Mouse (Mus musculus) E14TG2a.4 (cell line): ENCODE measurements around the gene Armt1.

ENCODE experiments used
- H3K27me3 ChIP-seq: 2 replicates; pipeline ENCODE4 v1.6.1; 2014; ENCODE audit warnings: low read length, control low read depth; ENCODE audit not compliant: insufficient read depth
- H3K36me3 ChIP-seq: 2 replicates; pipeline ENCODE4 v1.6.1; 2014; ENCODE audit warnings: low read length, control low read depth; ENCODE audit not compliant: insufficient read depth
- H3K4me1 ChIP-seq: replicated peaks from 2 replicates; pipeline ENCODE4 v1.6.1; 2014; ENCODE audit warnings: low read depth, low read length, control low read depth
- H3K4me3 ChIP-seq: replicated peaks from 2 replicates; pipeline ENCODE4 v1.5.1; 2014; ENCODE audit warnings: mild to moderate bottlenecking, low read length
- H3K9me3 ChIP-seq: 2 replicates; pipeline ENCODE4 v1.6.1; 2014; ENCODE audit warnings: low read length, control low read depth
- CTCF ChIP-seq: conservative IDR thresholded peaks from 2 replicates; pipeline ENCODE4 v1.5.1; 2014; ENCODE audit warnings: low read length
- NANOG ChIP-seq: IDR thresholded peaks from 2 replicates; pipeline ENCODE4 v1.6.1; 2014; ENCODE audit warnings: borderline replicate concordance, low read length, mixed read lengths
- POU5F1 ChIP-seq: IDR thresholded peaks from 2 replicates; pipeline ENCODE4 v1.6.1; 2014; ENCODE audit warnings: low read length, borderline replicate concordance

The Armt1 gene

DNA sequence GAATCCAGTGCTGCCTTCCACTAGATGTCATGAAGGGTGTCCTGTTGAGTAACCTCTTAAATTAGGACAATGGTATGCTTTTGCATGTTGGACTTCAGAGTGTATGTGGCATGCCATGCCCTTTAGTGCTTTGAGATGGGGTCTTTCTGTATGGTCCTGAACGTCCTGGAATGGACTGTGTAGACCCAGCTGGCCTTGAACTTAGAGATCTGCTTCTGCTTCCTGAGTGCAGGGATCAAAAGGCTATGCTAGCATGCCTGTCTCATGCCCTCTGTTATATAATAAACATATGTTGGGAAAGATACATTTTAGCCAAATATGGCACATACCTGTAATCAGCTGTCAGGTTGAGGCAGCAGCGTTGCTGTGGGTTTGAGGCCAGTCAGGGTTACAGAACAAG lies 41.7 kb upstream of the Armt1 start:
- Histone ChIP-seq H3K4me3 (peak overlapping the region; percentile 18; the same call in 1 of the 2 replicates), H3K4me1 (peaks cover 74% of the 10 kb centered on the region), H3K36me3 (peaks cover 73% of the 10 kb centered on the region), H3K9me3 (no peaks in the 10 kb centered on the region), H3K27me3 (no peaks in the 10 kb centered on the region)
- no peak for TF ChIP-seq CTCF
- no peak for TF ChIP-seq POU5F1
- no peak for TF ChIP-seq NANOG

GRCm38 (mm10) chr10:4391076-4391475 lies 41.2 kb upstream of the Armt1 start:
- Histone ChIP-seq H3K4me1 (peaks cover 75% of the 10 kb centered on the region), H3K27me3 (no peaks in the 10 kb centered on the region), H3K36me3 (peaks cover 78% of the 10 kb centered on the region), H3K4me3 (peak overlapping the region; percentile 8; the same call in 1 of the 2 replicates), H3K9me3 (no peaks in the 10 kb centered on the region)
- TF ChIP-seq CTCF (no peak), POU5F1 (no peak), NANOG (no peak)

DNA sequence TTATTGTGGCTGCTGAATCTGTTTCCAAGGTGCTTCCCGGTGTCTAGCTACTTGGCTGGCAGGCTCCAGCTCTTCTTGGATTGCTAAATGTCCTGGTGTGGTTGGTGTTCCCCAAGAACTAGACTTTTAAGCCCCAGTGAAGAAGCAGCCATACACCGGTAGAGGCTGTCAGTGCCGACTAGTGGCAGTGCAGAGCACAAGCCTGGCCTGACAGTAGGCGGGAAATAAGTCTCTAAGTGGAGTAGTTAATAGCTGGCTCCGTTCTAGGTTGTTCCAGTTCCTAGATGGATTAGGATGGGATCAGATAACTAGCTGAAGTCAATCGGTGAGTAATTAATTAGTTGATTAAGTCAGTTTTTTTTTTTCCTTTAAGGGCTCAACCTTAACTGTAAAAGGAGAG lies 40.4 kb upstream of the Armt1 start:
- peak overlapping the region; percentile 8; the same call in 1 of the 2 replicates for H3K4me3 ChIP-seq
- H3K9me3 ChIP-seq = no peaks in the 10 kb centered on the region
- H3K4me1 ChIP-seq = peaks cover 75% of the 10 kb centered on the region
- H3K27me3 ChIP-seq = no peaks in the 10 kb centered on the region
- H3K36me3 ChIP-seq = peaks cover 80% of the 10 kb centered on the region
- TF ChIP-seq CTCF = peak; percentile 56
- no peak for TF ChIP-seq POU5F1
- no peak for TF ChIP-seq NANOG

DNA sequence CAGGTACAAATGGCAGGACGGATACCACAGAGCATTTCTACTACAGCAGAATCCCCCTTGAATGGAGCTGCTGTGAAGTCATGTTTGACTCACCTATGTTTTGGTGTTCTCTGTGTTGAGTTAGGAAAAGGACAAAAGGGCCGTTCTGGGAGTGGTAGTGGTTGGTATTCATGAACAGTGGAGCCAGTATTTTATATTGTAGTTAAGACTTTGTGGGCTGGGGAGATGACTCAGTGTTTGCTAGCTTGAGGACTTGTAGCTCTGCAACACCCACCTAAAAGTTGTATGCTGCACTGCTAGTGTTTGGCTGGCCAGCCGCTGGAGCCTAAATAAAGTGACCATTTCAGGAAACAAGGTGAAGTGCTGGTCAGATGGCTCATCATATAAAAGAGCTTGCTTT lies 36.9 kb upstream of the Armt1 start:
- Histone ChIP-seq H3K4me3 (no peak overlapping the region), H3K4me1 (peaks cover 58% of the 10 kb centered on the region), H3K9me3 (no peaks in the 10 kb centered on the region), H3K27me3 (no peaks in the 10 kb centered on the region), H3K36me3 (peaks cover 74% of the 10 kb centered on the region)
- TF ChIP-seq POU5F1 (no peak), CTCF (no peak), NANOG (no peak)

- TF ChIP-seq CTCF (no peak), NANOG (no peak), POU5F1 (no peak)
- Histone ChIP-seq H3K27me3 (no peaks in the 10 kb centered on the region), H3K36me3 (peaks cover 55% of the 10 kb centered on the region), H3K4me3 (no peak overlapping the region), H3K4me1 (peaks cover 31% of the 10 kb centered on the region), H3K9me3 (no peaks in the 10 kb centered on the region)
Measured at GRCm38 (mm10) chr10:4398058-4398457, 34.2 kb upstream of the Armt1 start.

DNA sequence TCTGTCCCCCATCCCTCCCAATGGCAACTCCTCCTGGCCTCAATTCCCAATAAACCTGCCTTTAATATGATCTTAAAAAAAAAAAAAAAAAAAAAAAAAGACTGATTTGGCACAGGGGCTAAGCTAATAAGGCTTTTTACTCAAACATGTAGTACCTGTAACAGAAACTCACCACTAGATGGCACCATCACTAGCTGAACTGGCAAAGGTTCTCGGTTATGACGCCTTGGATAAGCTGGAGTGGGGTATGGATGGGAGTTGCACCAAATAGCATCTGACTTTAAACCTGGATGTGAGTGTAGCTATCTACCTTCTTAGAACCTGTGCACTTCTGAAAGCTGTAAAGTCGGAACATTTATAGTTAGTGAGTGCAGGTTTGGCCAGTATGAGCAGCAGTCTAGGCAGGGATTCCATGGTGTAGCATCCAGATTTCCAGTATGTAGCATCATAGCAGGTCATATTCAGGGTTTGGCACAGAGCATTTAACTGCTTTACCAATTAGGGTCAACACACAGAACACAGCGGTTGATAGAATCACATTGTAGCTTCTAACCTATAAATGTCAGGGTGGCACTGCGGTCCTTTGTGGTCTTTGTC lies 27.3 kb upstream of the Armt1 start:
- Histone ChIP-seq H3K27me3 (no peaks in the 10 kb centered on the region), H3K9me3 (no peaks in the 10 kb centered on the region), H3K4me3 (no peak overlapping the region), H3K4me1 (peaks cover 11% of the 10 kb centered on the region), H3K36me3 (peaks cover 73% of the 10 kb centered on the region)
- TF ChIP-seq NANOG = no peak
- no peak for TF ChIP-seq POU5F1
- peak; percentile 60 for TF ChIP-seq CTCF

GRCm38 (mm10) chr10:4405511-4405910 lies 26.8 kb upstream of the Armt1 start:
- H3K4me1 ChIP-seq = peaks cover 11% of the 10 kb centered on the region
- no peaks in the 10 kb centered on the region for H3K9me3 ChIP-seq
- TF ChIP-seq POU5F1 (no peak), NANOG (no peak), CTCF (no peak)
- peaks cover 77% of the 10 kb centered on the region for H3K36me3 ChIP-seq
- H3K27me3 ChIP-seq = no peaks in the 10 kb centered on the region
- no peak overlapping the region for H3K4me3 ChIP-seq

DNA sequence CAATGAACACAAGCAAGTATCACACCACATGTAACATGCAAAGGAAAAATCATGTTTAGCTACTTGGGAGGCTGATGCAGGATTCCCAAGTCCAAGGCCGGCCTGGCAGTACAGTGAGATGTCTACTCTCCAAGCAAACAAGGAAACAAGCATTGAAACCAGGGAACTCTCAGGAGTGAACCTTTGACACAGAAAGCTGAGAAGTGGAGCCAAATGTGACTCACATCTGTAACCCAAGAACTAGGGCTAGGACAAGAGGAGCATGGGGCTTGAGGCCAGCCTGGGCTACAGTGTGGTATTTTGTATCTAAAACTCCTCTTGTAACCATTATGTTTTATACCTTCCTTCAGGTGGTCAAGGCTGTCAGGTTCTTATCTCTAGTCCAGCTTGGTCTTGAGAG lies 25.1 kb upstream of the Armt1 start:
- Histone ChIP-seq H3K9me3 (no peaks in the 10 kb centered on the region), H3K36me3 (peaks cover 86% of the 10 kb centered on the region), H3K27me3 (no peaks in the 10 kb centered on the region), H3K4me3 (no peak overlapping the region), H3K4me1 (peaks cover 11% of the 10 kb centered on the region)
- TF ChIP-seq CTCF (no peak), POU5F1 (no peak), NANOG (no peak)

- no peaks in the 10 kb centered on the region for H3K27me3 ChIP-seq
- no peak for TF ChIP-seq NANOG
- TF ChIP-seq CTCF = no peak
- no peak for TF ChIP-seq POU5F1
- no peak overlapping the region for H3K4me3 ChIP-seq
- no peaks in the 10 kb centered on the region for H3K9me3 ChIP-seq
- H3K4me1 ChIP-seq = peaks cover 18% of the 10 kb centered on the region
- peaks cover 96% of the 10 kb centered on the region for H3K36me3 ChIP-seq
Measured at GRCm38 (mm10) chr10:4425245-4425644, 7.0 kb upstream of the Armt1 start.
